Mouse (Mus musculus) heart, embryonic 16.5 days (tissue): ENCODE measurements at regions not wholly inside any gene's neighbourhood (a gene's known extent, or its start where the extent isn't known, plus 50 kb on each side); places are given as distances from the start of the nearest gene placed in this dataset.
A peak's percentile ranks its signal among the peaks of the same experiment; 100 is the strongest.

ENCODE experiments used
- ATAC-seq: fragments of 200-750 bp; cut with Nextera tagmentation; replicated peaks from 2 replicates; pipeline ENCODE4 v1.8.0; 2017; ENCODE audit warnings: moderate number of reproducible peaks; ENCODE audit not compliant: insufficient read depth, low FRiP score; ENCODE audit errors: extremely low read depth
- H3K27ac ChIP-seq: fragments of 300-500 bp; sonication (generic); 2 replicates; pipeline ENCODE4 v1.5.1; 2014; ENCODE audit warnings: mild to moderate bottlenecking, low read length, control low read depth, moderate library complexity
- H3K27me3 ChIP-seq: fragments of 300-500 bp; sonication (generic); 2 replicates; pipeline ENCODE4 v1.6.1; 2014; ENCODE audit warnings: low read length, mixed read lengths; ENCODE audit not compliant: control insufficient read depth, insufficient read depth
- H3K36me3 ChIP-seq: fragments of 300-500 bp; sonication (generic); 2 replicates; pipeline ENCODE4 v1.6.1; 2014; ENCODE audit not compliant: control insufficient read depth, insufficient read depth
- H3K4me1 ChIP-seq: fragments of 300-500 bp; sonication (generic); 2 replicates; pipeline ENCODE4 v1.6.1; 2014; ENCODE audit warnings: low read length, mixed read lengths; ENCODE audit not compliant: control insufficient read depth, insufficient read depth
- H3K4me2 ChIP-seq: fragments of 300-500 bp; sonication (generic); 2 replicates; pipeline ENCODE4 v1.6.1; 2014; ENCODE audit warnings: low read depth, mild to moderate bottlenecking, control low read depth, low read length
- H3K4me3 ChIP-seq: fragments of 300-500 bp; sonication (generic); 2 replicates; pipeline ENCODE4 v1.5.1; 2014; ENCODE audit warnings: mild to moderate bottlenecking, control low read depth, low read length
- H3K9ac ChIP-seq: fragments of 300-500 bp; sonication (generic); 2 replicates; pipeline ENCODE4 v1.6.1; 2014; ENCODE audit warnings: low read length, control low read depth
- H3K9me3 ChIP-seq: fragments of 300-500 bp; sonication (generic); replicated peaks from 2 replicates; pipeline ENCODE4 v1.6.1; 2016; ENCODE audit warnings: low read length; ENCODE audit not compliant: control insufficient read depth
- WGBS: fragments of 180-500 bp; shearing (Covaris S2); extraction: QIAGEN DNeasy Blood & Tissue Kit; methylation state at CpG from one replicate; pipeline ENCODE4 v1.1.7; 2014; 5-methylcytosine and 5-hydroxymethylcytosine counted together

GRCm38 (mm10) chr1:90357391-90357790 lies 153.6 kb downstream of the Ackr3 start:
- no peaks in the 10 kb centered on the region for H3K4me1 ChIP-seq
- H3K9ac ChIP-seq = no peak overlapping the region
- no peaks in the 10 kb centered on the region for H3K36me3 ChIP-seq
- no peak for ATAC-seq
- H3K27me3 ChIP-seq = no peaks in the 10 kb centered on the region
- no peak overlapping the region for H3K27ac ChIP-seq
- no peak overlapping the region for H3K4me2 ChIP-seq
- no peak overlapping the region for H3K4me3 ChIP-seq
- H3K9me3 ChIP-seq = no peaks in the 10 kb centered on the region

GRCm38 (mm10) chr1:90358971-90359370 lies 155.2 kb downstream of the Ackr3 start:
- no peaks in the 10 kb centered on the region for H3K4me1 ChIP-seq
- H3K9ac ChIP-seq = no peak overlapping the region
- 46% methylated on average over 2 of the region's 2 CpGs for WGBS
- no peak for ATAC-seq
- no peaks in the 10 kb centered on the region for H3K9me3 ChIP-seq
- no peaks in the 10 kb centered on the region for H3K27me3 ChIP-seq
- no peak overlapping the region for H3K4me3 ChIP-seq
- no peaks in the 10 kb centered on the region for H3K36me3 ChIP-seq
- no peak overlapping the region for H3K4me2 ChIP-seq
- H3K27ac ChIP-seq = no peak overlapping the region

GRCm38 (mm10) chr1:90360065-90360464 lies 156.3 kb downstream of the Ackr3 start:
- Histone ChIP-seq H3K4me3 (no peak overlapping the region), H3K9ac (no peak overlapping the region), H3K4me1 (no peaks in the 10 kb centered on the region), H3K9me3 (no peaks in the 10 kb centered on the region), H3K36me3 (no peaks in the 10 kb centered on the region), H3K4me2 (no peak overlapping the region), H3K27ac (no peak overlapping the region), H3K27me3 (no peaks in the 10 kb centered on the region)
- 50% methylated on average over 3 of the region's 3 CpGs for WGBS
- no peak for ATAC-seq

GRCm38 (mm10) chr1:90364444-90364843 lies 160.7 kb downstream of the Ackr3 start:
- H3K4me1 ChIP-seq = 0 out of 2 replicates have a peak, but pooled peaks cover 3% of the 10 kb centered on the region
- 73% methylated on average over 4 of the region's 4 CpGs for WGBS
- H3K36me3 ChIP-seq = no peaks in the 10 kb centered on the region
- no peak overlapping the region for H3K4me3 ChIP-seq
- no peak overlapping the region for H3K27ac ChIP-seq
- no peak for ATAC-seq
- no peaks in the 10 kb centered on the region for H3K27me3 ChIP-seq
- no peak overlapping the region for H3K9ac ChIP-seq
- H3K4me2 ChIP-seq = no peak overlapping the region
- H3K9me3 ChIP-seq = no peaks in the 10 kb centered on the region

- peaks cover 4% of the 10 kb centered on the region; the same call in 1 of the 2 replicates for H3K9me3 ChIP-seq
- H3K4me2 ChIP-seq = peak overlapping the region; percentile 16; the same call in 1 of the 2 replicates
- H3K27ac ChIP-seq = no peak overlapping the region
- H3K9ac ChIP-seq = no peak overlapping the region
- H3K36me3 ChIP-seq = no peaks in the 10 kb centered on the region
- WGBS = 27% methylated on average over 10 of the region's 10 CpGs
- no peak for ATAC-seq
- no peaks in the 10 kb centered on the region for H3K27me3 ChIP-seq
- H3K4me3 ChIP-seq = no peak overlapping the region
- H3K4me1 ChIP-seq = 0 out of 2 replicates have a peak, but pooled peaks cover 3% of the 10 kb centered on the region
These were observed 164.8 kb downstream of the Ackr3 start for GRCm38 (mm10) chr1:90368581-90368980.

GRCm38 (mm10) chr1:90369287-90369686 lies 165.5 kb downstream of the Ackr3 start:
- Histone ChIP-seq H3K4me2 (no peak overlapping the region), H3K9ac (no peak overlapping the region), H3K27me3 (no peaks in the 10 kb centered on the region), H3K4me3 (no peak overlapping the region), H3K4me1 (0 out of 2 replicates have a peak, but pooled peaks cover 3% of the 10 kb centered on the region), H3K36me3 (no peaks in the 10 kb centered on the region), H3K9me3 (peaks cover 4% of the 10 kb centered on the region; the same call in 1 of the 2 replicates), H3K27ac (no peak overlapping the region)
- 71% methylated on average over 2 of the region's 2 CpGs for WGBS
- no peak for ATAC-seq

- H3K9ac ChIP-seq = no peak overlapping the region
- no peak overlapping the region for H3K4me3 ChIP-seq
- H3K4me2 ChIP-seq = no peak overlapping the region
- H3K4me1 ChIP-seq = 0 out of 2 replicates have a peak, but pooled peaks cover 3% of the 10 kb centered on the region
- no peak overlapping the region for H3K27ac ChIP-seq
- WGBS = 42% methylated on average over 5 of the region's 5 CpGs
- ATAC-seq = no peak
- H3K9me3 ChIP-seq = peaks cover 4% of the 10 kb centered on the region; the same call in 1 of the 2 replicates
- no peaks in the 10 kb centered on the region for H3K36me3 ChIP-seq
- no peaks in the 10 kb centered on the region for H3K27me3 ChIP-seq
These were observed 167.0 kb downstream of the Ackr3 start for GRCm38 (mm10) chr1:90370766-90371165.

GRCm38 (mm10) chr1:90373001-90373400 lies 169.2 kb downstream of the Ackr3 start:
- H3K4me2 ChIP-seq = no peak overlapping the region
- peaks cover 4% of the 10 kb centered on the region; the same call in 1 of the 2 replicates for H3K9me3 ChIP-seq
- H3K4me1 ChIP-seq = 0 out of 2 replicates have a peak, but pooled peaks cover 3% of the 10 kb centered on the region
- H3K4me3 ChIP-seq = no peak overlapping the region
- no peak overlapping the region for H3K9ac ChIP-seq
- 80% methylated on average over 5 of the region's 5 CpGs for WGBS
- ATAC-seq = no peak
- H3K27me3 ChIP-seq = no peaks in the 10 kb centered on the region
- H3K36me3 ChIP-seq = no peaks in the 10 kb centered on the region
- no peak overlapping the region for H3K27ac ChIP-seq

- Histone ChIP-seq H3K4me3 (no peak overlapping the region), H3K27ac (no peak overlapping the region), H3K4me2 (no peak overlapping the region), H3K9ac (no peak overlapping the region), H3K4me1 (no peaks in the 10 kb centered on the region), H3K9me3 (peaks cover 4% of the 10 kb centered on the region; the same call in 1 of the 2 replicates), H3K36me3 (no peaks in the 10 kb centered on the region), H3K27me3 (no peaks in the 10 kb centered on the region)
- 83% methylated on average over 12 of the region's 12 CpGs for WGBS
- ATAC-seq = no peak
These were observed 170.7 kb downstream of the Ackr3 start for GRCm38 (mm10) chr1:90374517-90374916.
